Mouse (Mus musculus) ES-E14 (cell line): ENCODE measurements at regions not wholly inside any gene's neighbourhood (a gene's known extent, or its start where the extent isn't known, plus 50 kb on each side); places are given as distances from the start of the nearest gene placed in this dataset.

Experiments
- CHD2 ChIP-seq: IDR thresholded peaks from 2 replicates; pipeline ENCODE4 v1.6.1; 2014; ENCODE audit warnings: mild to moderate bottlenecking, low read depth, low read length, inconsistent platforms
- HCFC1 ChIP-seq: IDR thresholded peaks from 2 replicates; pipeline ENCODE4 v1.6.1; 2012; ENCODE audit warnings: low read length, inconsistent platforms, borderline replicate concordance; ENCODE audit not compliant: insufficient read depth
- MAFK ChIP-seq: IDR thresholded peaks from 2 replicates; pipeline ENCODE4 v1.6.1; 2014; ENCODE audit warnings: mild to moderate bottlenecking, low read depth, low read length, inconsistent platforms; ENCODE audit not compliant: insufficient read depth
- ZC3H11A ChIP-seq: IDR thresholded peaks from 2 replicates; pipeline ENCODE4 v1.6.1; 2012; ENCODE audit warnings: low read depth, mild to moderate bottlenecking, inconsistent platforms, low read length, borderline replicate concordance
- ZNF384 ChIP-seq: IDR thresholded peaks from 2 replicates; pipeline ENCODE4 v1.6.1; 2012; ENCODE audit warnings: low read depth, low read length, inconsistent platforms

DNA sequence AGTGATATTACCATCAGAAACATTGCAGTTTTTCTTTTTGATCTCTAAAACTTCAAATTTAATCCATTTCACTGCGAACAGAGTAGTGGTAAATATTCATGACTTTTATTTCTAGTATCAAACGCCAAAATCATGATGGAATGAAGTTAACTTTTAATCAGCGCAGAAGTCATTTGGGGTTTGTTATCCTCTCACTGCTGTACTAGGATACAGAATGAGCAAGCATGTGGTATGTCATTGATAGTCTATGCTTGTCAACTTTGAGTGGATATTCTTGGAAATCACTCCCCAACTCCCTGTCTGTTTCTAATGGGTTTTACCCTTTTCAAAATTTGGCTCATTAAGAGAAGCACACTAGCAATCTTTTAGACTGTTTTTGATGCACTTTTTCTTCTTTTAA, 464.9 kb downstream of the Bckdhb start:
- no peak for TF ChIP-seq HCFC1
- no peak for TF ChIP-seq ZC3H11A
- TF ChIP-seq ZNF384 = no peak
- TF ChIP-seq MAFK = no peak
- TF ChIP-seq CHD2 = no peak
